Mouse (Mus musculus) MEL (cell line): ENCODE data around the gene Dgka. TPM values are rescaled to one million over a fixed set of nuclear protein-coding genes. Genes with fewer than 3 reads are reported as not detected.

Experiments
- DNase-seq: peaks from one replicate; pipeline ENCODE4 v3.0.0; 2011; ENCODE audit warnings: low read depth, low spot score
- H3K27ac ChIP-seq: 2 replicates; pipeline ENCODE4 v1.5.1; 2012; ENCODE audit warnings: low read depth, mild to moderate bottlenecking, control low read depth, low read length, moderate library complexity; ENCODE audit not compliant: control insufficient read depth
- H3K27me3 ChIP-seq, 2 experiments: fragments of 150-350 bp in 1 of 2; sonication (generic) in 1 of 2; 2 replicates each; pipeline ENCODE4 v1.6.1; 2012; ENCODE audit warnings: low read length in 2 of 2, mild to moderate bottlenecking in 2 of 2, improper control_type of control experiment in 1 of 2, moderate library complexity in 1 of 2; ENCODE audit not compliant: insufficient read depth in 2 of 2, control insufficient read depth in 1 of 2
- H3K36me3 ChIP-seq, 2 experiments: 2 replicates each; pipeline ENCODE4 v1.6.1; 2012 to 2014; ENCODE audit warnings: low read length in 2 of 2, improper control_type of control experiment in 1 of 2, inconsistent platforms in 1 of 2, mild to moderate bottlenecking in 1 of 2; ENCODE audit not compliant: insufficient read depth in 2 of 2, control insufficient read depth in 1 of 2
- H3K4me1 ChIP-seq, 2 experiments: fragments of 150-350 bp in 1 of 2; sonication (generic) in 1 of 2; 2 replicates each; pipeline ENCODE4 v1.6.1; 2012; ENCODE audit warnings: low read length in 2 of 2, improper control_type of control experiment in 1 of 2, mild to moderate bottlenecking in 1 of 2; ENCODE audit not compliant: insufficient read depth in 2 of 2, control insufficient read depth in 1 of 2
- H3K4me3 ChIP-seq, 2 experiments: fragments of 150-350 bp in 1 of 2; sonication (generic) in 1 of 2; 2 replicates each; pipeline ENCODE4 v1.5.1; 2012; ENCODE audit warnings: low read depth in 2 of 2, low read length in 2 of 2, mild to moderate bottlenecking in 2 of 2, moderate library complexity in 2 of 2, control low read depth in 1 of 2, improper control_type of control experiment in 1 of 2; ENCODE audit not compliant: control insufficient read depth in 1 of 2, insufficient read depth in 1 of 2
- H3K79me2 ChIP-seq: 2 replicates; pipeline ENCODE4 v1.6.1; 2012; ENCODE audit warnings: mild to moderate bottlenecking, low read length, moderate library complexity; ENCODE audit not compliant: control insufficient read depth, poor library complexity, insufficient read depth
- H3K9ac ChIP-seq: 2 replicates; pipeline ENCODE4 v1.6.1; 2012; ENCODE audit warnings: low read depth, mild to moderate bottlenecking, control low read depth, low read length, moderate library complexity; ENCODE audit not compliant: control insufficient read depth, poor library complexity, severe bottlenecking
- H3K9me3 ChIP-seq: fragments of 150-350 bp; sonication (generic); replicated peaks from 2 replicates; pipeline ENCODE4 v1.6.1; 2012; ENCODE audit warnings: mild to moderate bottlenecking, low read length, improper control_type of control experiment, moderate library complexity; ENCODE audit not compliant: insufficient read depth
- BHLHE40 ChIP-seq: IDR thresholded peaks from 2 replicates; pipeline ENCODE4 v1.6.1; 2012; ENCODE audit warnings: low read depth, mild to moderate bottlenecking, inconsistent platforms, low read length, improper control_type of control experiment, borderline replicate concordance
- CHD1 ChIP-seq: IDR thresholded peaks from 2 replicates; pipeline ENCODE4 v1.6.1; 2012; ENCODE audit warnings: low read depth, mild to moderate bottlenecking, inconsistent platforms, low read length, improper control_type of control experiment
- CHD2 ChIP-seq: IDR thresholded peaks from 2 replicates; pipeline ENCODE4 v1.6.1; 2011; ENCODE audit warnings: low read length, improper control_type of control experiment
- CTCF ChIP-seq, 3 experiments: IDR thresholded peaks in 2 of 3; conservative IDR thresholded peaks in 1 of 3; 2 replicates each; pipeline ENCODE4 v1.5.1; 2011 to 2012; ENCODE audit warnings: low read length in 3 of 3, low read depth in 2 of 3, mild to moderate bottlenecking in 2 of 3, improper control_type of control experiment in 1 of 3, inconsistent platforms in 1 of 3, mixed read lengths in 1 of 3, moderate library complexity in 1 of 3; ENCODE audit not compliant: control insufficient read depth in 1 of 3, insufficient read depth in 1 of 3, poor library complexity in 1 of 3, severe bottlenecking in 1 of 3
- E2F4 ChIP-seq: IDR thresholded peaks from 2 replicates; pipeline ENCODE4 v1.6.1; 2011; ENCODE audit warnings: low read depth, low read length, improper control_type of control experiment, borderline replicate concordance
- ELF1 ChIP-seq: IDR thresholded peaks from 2 replicates; pipeline ENCODE4 v1.6.1; 2014; ENCODE audit warnings: low read depth, mild to moderate bottlenecking, inconsistent platforms, low read length, improper control_type of control experiment, moderate library complexity
- ETS1 ChIP-seq: IDR thresholded peaks from 2 replicates; pipeline ENCODE4 v1.6.1; 2012; ENCODE audit warnings: low read depth, mild to moderate bottlenecking, inconsistent platforms, low read length, improper control_type of control experiment, moderate library complexity
- GABPA ChIP-seq: IDR thresholded peaks from 2 replicates; pipeline ENCODE4 v1.6.1; 2012; ENCODE audit warnings: low read depth, mild to moderate bottlenecking, inconsistent platforms, low read length, improper control_type of control experiment, moderate library complexity
- GATA1 ChIP-seq: IDR thresholded peaks from 2 replicates; pipeline ENCODE4 v1.6.1; 2011; ENCODE audit warnings: low read depth, low read length, improper control_type of control experiment
- HCFC1 ChIP-seq: IDR thresholded peaks from 2 replicates; pipeline ENCODE4 v1.6.1; 2012; ENCODE audit warnings: low read depth, mild to moderate bottlenecking, inconsistent platforms, low read length, improper control_type of control experiment, moderate library complexity
- JUND ChIP-seq: IDR thresholded peaks from 2 replicates; pipeline ENCODE4 v1.6.1; 2011; ENCODE audit warnings: low read depth, mild to moderate bottlenecking, improper control_type of control experiment, low read length
- KAT2A ChIP-seq: conservative IDR thresholded peaks from 2 replicates; pipeline ENCODE4 v1.6.1; 2012; ENCODE audit warnings: low read depth, low read length, improper control_type of control experiment, inconsistent platforms
- MAFK ChIP-seq: IDR thresholded peaks from 2 replicates; pipeline ENCODE4 v1.6.1; 2011; ENCODE audit warnings: low read depth, mild to moderate bottlenecking, low read length, improper control_type of control experiment, borderline replicate concordance
- MAX ChIP-seq: IDR thresholded peaks from 2 replicates; pipeline ENCODE4 v1.6.1; 2011; ENCODE audit warnings: low read length, improper control_type of control experiment
- MAZ ChIP-seq: IDR thresholded peaks from 2 replicates; pipeline ENCODE4 v1.6.1; 2012; ENCODE audit warnings: low read depth, mild to moderate bottlenecking, inconsistent platforms, low read length, improper control_type of control experiment
- MEF2A ChIP-seq: IDR thresholded peaks from 2 replicates; pipeline ENCODE4 v1.6.1; 2014; ENCODE audit warnings: low read depth, mild to moderate bottlenecking, inconsistent platforms, low read length, improper control_type of control experiment; ENCODE audit not compliant: poor library complexity, insufficient replicate concordance, severe bottlenecking; ENCODE audit errors: extremely low read depth
- MXI1 ChIP-seq: IDR thresholded peaks from 2 replicates; pipeline ENCODE4 v1.6.1; 2011; ENCODE audit warnings: mild to moderate bottlenecking, low read depth, low read length, improper control_type of control experiment
- MYC ChIP-seq: IDR thresholded peaks from 2 replicates; pipeline ENCODE4 v1.6.1; 2011; ENCODE audit warnings: low read depth, mild to moderate bottlenecking, low read length, improper control_type of control experiment, moderate library complexity
- NELFE ChIP-seq: IDR thresholded peaks from 2 replicates; pipeline ENCODE4 v1.6.1; 2011; ENCODE audit warnings: low read depth, low read length, improper control_type of control experiment
- POLR2AphosphoS5 ChIP-seq: IDR thresholded peaks from 2 replicates; pipeline ENCODE4 v1.6.1; 2012; ENCODE audit warnings: low read depth, borderline replicate concordance, mild to moderate bottlenecking, inconsistent platforms, low read length, moderate library complexity, mixed read lengths
- RAD21 ChIP-seq: IDR thresholded peaks from 2 replicates; pipeline ENCODE4 v1.6.1; 2011; ENCODE audit warnings: mild to moderate bottlenecking, low read depth, low read length, improper control_type of control experiment
- RCOR1 ChIP-seq: IDR thresholded peaks from 2 replicates; pipeline ENCODE4 v1.6.1; 2012; ENCODE audit warnings: low read depth, mild to moderate bottlenecking, inconsistent platforms, low read length, improper control_type of control experiment
- SIN3A ChIP-seq: IDR thresholded peaks from 2 replicates; pipeline ENCODE4 v1.6.1; 2012; ENCODE audit warnings: low read length, improper control_type of control experiment, inconsistent platforms
- SMC3 ChIP-seq: IDR thresholded peaks from 2 replicates; pipeline ENCODE4 v1.6.1; 2011; ENCODE audit warnings: low read depth, low read length, improper control_type of control experiment
- TAL1 ChIP-seq: IDR thresholded peaks from 2 replicates; pipeline ENCODE4 v1.6.1; 2012; ENCODE audit warnings: mild to moderate bottlenecking, inconsistent platforms, low read length, moderate library complexity, mixed read lengths
- TBP ChIP-seq: IDR thresholded peaks from 2 replicates; pipeline ENCODE4 v1.8.0; 2011; ENCODE audit warnings: low read depth, low read length, improper control_type of control experiment
- TCF12 ChIP-seq: IDR thresholded peaks from 2 replicates; pipeline ENCODE4 v1.6.1; 2014; ENCODE audit warnings: low read depth, mild to moderate bottlenecking, inconsistent platforms, low read length, improper control_type of control experiment, moderate library complexity
- UBTF ChIP-seq: IDR thresholded peaks from 2 replicates; pipeline ENCODE4 v1.6.1; 2012; ENCODE audit warnings: low read depth, mild to moderate bottlenecking, inconsistent platforms, low read length, improper control_type of control experiment, moderate library complexity, borderline replicate concordance; ENCODE audit not compliant: insufficient read depth
- USF1 ChIP-seq: IDR thresholded peaks from 2 replicates; pipeline ENCODE4 v1.6.1; 2014; ENCODE audit warnings: low read depth, mild to moderate bottlenecking, inconsistent platforms, low read length, improper control_type of control experiment, moderate library complexity
- USF2 ChIP-seq, 2 experiments: IDR thresholded peaks; 2 replicates each; pipeline ENCODE4 v1.6.1; 2011 to 2012; ENCODE audit warnings: improper control_type of control experiment in 2 of 2, low read length in 2 of 2, borderline replicate concordance in 1 of 2, inconsistent platforms in 1 of 2, low read depth in 1 of 2, mild to moderate bottlenecking in 1 of 2; ENCODE audit not compliant: insufficient read depth in 1 of 2
- ZC3H11A ChIP-seq: IDR thresholded peaks from 2 replicates; pipeline ENCODE4 v1.6.1; 2012; ENCODE audit warnings: low read depth, mild to moderate bottlenecking, inconsistent platforms, low read length, improper control_type of control experiment
- ZKSCAN1 ChIP-seq: IDR thresholded peaks from 2 replicates; pipeline ENCODE4 v1.6.1; 2012; ENCODE audit warnings: low read depth, mild to moderate bottlenecking, inconsistent platforms, low read length, improper control_type of control experiment, moderate library complexity
- ZMIZ1 ChIP-seq: IDR thresholded peaks from 2 replicates; pipeline ENCODE4 v1.6.1; 2012; ENCODE audit warnings: low read depth, mild to moderate bottlenecking, inconsistent platforms, low read length, improper control_type of control experiment, moderate library complexity
- ZNF384 ChIP-seq: IDR thresholded peaks from 2 replicates; pipeline ENCODE4 v1.6.1; 2012; ENCODE audit warnings: low read depth, mild to moderate bottlenecking, inconsistent platforms, low read length, improper control_type of control experiment
- polyA plus RNA-seq, 2 experiments: library from polyadenylated mRNA; stranded (reverse) in 1 of 2; unstranded in 1 of 2; fragments of >175 nt in 1 of 2; fragments of >200 nt in 1 of 2; gene quantifications; 2 replicates each; pipeline versions ENCODE4 v1.2.1 to v1.2.4; 2012; ENCODE audit warnings: low replicate concordance in 2 of 2, low read depth in 1 of 2; ENCODE audit not compliant: insufficient read length in 2 of 2, insufficient read depth in 1 of 2, missing spikeins in 1 of 2
- total RNA-seq: library from RNA; depleted of rRNA; stranded (reverse); fragments of 300-350 nt; gene quantifications from 2 replicates; pipeline ENCODE4 v1.2.3, GENCODE M21; 2012; rRNA removed

Dgka gene
- total RNA-seq (0.69 and 1.0 TPM in 2 replicates), polyA plus RNA-seq (1 to 10 TPM in 1 of 2 experiments, not detected in 1; 3.5 TPM)

GRCm38 (mm10) chr10:128744680-128745601 lies at the start of gene Dgka:
TSS of gene Dgka (minus strand) at chr10:128744855.
- Histone ChIP-seq H3K79me2 (peaks cover 22% of the 10 kb centered on the region), H3K4me3 (peak within 1 kb of the TSS; percentile 73 to 81), H3K4me1 (peaks cover 0 to 25% of the 10 kb centered on the region in 2 experiments), H3K9me3 (no peaks in the 10 kb centered on the region), H3K36me3 (peaks cover 0 to 20% of the 10 kb centered on the region in 2 experiments; a peak in 2 of 4 replicates), H3K27me3 (no peaks in the 10 kb centered on the region), H3K9ac (peak within 1 kb of the TSS; percentile 74), H3K27ac (peak within 1 kb of the TSS; percentile 61)
- peak; percentile 76 for DNase-seq
- TF ChIP-seq ZMIZ1 = 0 out of 2 replicates have a peak, but pooled peaks have one; percentile 26
- no peak for TF ChIP-seq BHLHE40
- TF ChIP-seq ELF1 = no peak
- no peak for TF ChIP-seq MEF2A
- TF ChIP-seq JUND = no peak
- no peak for TF ChIP-seq CHD1
- TF ChIP-seq CTCF (IDR thresholded peaks at IDR 0.05 in 2 of 3, conservative IDR thresholded peaks at IDR 0.05 in 1 of 3; ENCODE audit: control insufficient read depth in 1 of 3, insufficient read depth in 1 of 3, low read depth in 2 of 3, low read length in 3 of 3, poor library complexity in 1 of 3, severe bottlenecking in 1 of 3) = peak in 2 of 3 experiments; percentile 28 to 44; a peak in 2 of 6 replicates
- no peak for TF ChIP-seq ZKSCAN1
- no peak; the same call in 1 of the 2 replicates for TF ChIP-seq ETS1
- TF ChIP-seq HCFC1 = 0 out of 2 replicates have a peak, but pooled peaks have one; percentile 4
- TF ChIP-seq SMC3 = peak; percentile 11; the same call in 1 of the 2 replicates
- TF ChIP-seq RCOR1 = no peak
- TF ChIP-seq USF1 = no peak
- TF ChIP-seq MYC = 0 out of 2 replicates have a peak, but pooled peaks have one; percentile 23
- TF ChIP-seq GABPA = no peak
- no peak for TF ChIP-seq POLR2AphosphoS5
- no peak for TF ChIP-seq UBTF
- TF ChIP-seq NELFE = no peak
- TF ChIP-seq ZNF384 = peak; percentile 98
- TF ChIP-seq MXI1 = peak; percentile 44; the same call in 1 of the 2 replicates
- TF ChIP-seq TCF12 = no peak
- no peak for TF ChIP-seq MAZ
- TF ChIP-seq GATA1 = no peak
- TF ChIP-seq MAX = no peak
- TF ChIP-seq TAL1 = no peak
- no peak; the same call in 1 of the 2 replicates for TF ChIP-seq RAD21
- TF ChIP-seq E2F4 = no peak
- TF ChIP-seq TBP = 0 out of 2 replicates have a peak, but pooled peaks have one; percentile 27
- TF ChIP-seq ZC3H11A = no peak
- no peak for TF ChIP-seq CHD2
- TF ChIP-seq SIN3A = peak; percentile 67
- no peak for TF ChIP-seq MAFK
- TF ChIP-seq KAT2A = no peak
- TF ChIP-seq USF2 (IDR thresholded peaks at IDR 0.05; ENCODE audit: borderline replicate concordance in 1 of 2, insufficient read depth in 1 of 2, low read depth in 1 of 2, low read length in 2 of 2) = no peak
